Mouse (Mus musculus) right cerebral cortex, adult 2 months (tissue): ENCODE results near the gene Samd4b.
"Not testable (repeated sequence)": the region's sequence is repeated elsewhere in the genome, so short reads cannot be mapped to it uniquely, and the experiment has no call there.

ENCODE experiments used
- DNase-seq, 2 experiments: peaks; one replicate each; pipeline ENCODE4 v3.0.0; 2021 to 2022; ENCODE audit warnings: low spot score in 2 of 2

Gene Samd4b

DNA sequence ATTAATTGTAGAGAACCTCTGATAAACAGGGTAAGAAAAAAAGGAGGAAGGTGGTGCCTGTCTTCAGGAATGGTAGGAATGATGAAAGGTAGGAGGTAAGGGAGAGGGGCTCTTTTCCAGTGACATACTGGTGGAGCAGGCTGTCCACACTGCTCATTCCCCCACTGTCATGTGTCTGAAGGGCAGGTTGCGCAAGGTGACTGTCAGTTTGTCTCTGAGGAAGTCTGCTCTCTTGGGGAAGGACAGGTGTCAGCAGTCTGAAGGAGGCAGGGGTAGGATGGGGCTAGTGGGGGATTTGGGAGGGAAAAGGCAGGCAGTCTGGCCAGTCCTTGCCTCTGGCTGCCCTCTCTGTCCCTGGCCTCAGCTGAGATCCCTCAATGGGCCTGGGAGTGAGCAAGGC lies 196.9 kb downstream of the Samd4b start:
- no peak for DNase-seq

DNA sequence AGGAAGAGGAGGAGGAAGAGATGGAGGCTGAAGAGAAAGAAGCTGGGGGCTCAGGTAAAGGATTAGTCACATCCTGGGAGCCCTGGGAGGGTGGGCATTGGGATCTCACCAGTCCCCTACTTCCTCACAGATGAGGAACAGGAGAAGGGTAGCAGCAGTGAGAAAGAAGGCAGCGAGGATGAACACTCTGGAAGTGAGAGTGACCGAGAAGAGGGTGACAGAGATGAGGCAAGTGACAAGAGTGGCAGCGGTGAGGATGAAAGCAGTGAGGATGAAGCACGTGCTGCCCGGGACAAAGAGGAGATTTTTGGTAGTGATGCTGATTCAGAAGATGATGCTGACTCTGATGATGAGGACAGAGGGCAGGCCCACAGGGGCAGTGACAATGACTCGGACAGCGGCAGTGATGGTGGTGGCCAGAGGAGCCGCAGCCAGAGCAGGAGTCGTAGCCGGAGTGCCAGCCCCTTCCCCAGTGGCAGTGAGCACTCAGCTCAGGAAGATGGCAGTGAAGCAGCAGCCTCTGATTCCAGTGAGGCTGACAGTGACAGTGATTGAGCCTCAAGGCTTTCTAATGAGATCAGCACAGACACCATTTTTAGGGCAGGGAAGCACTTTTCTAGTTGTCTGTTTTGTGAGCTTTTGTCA lies 199.1 kb downstream of the Samd4b start:
- no peak for DNase-seq

DNA sequence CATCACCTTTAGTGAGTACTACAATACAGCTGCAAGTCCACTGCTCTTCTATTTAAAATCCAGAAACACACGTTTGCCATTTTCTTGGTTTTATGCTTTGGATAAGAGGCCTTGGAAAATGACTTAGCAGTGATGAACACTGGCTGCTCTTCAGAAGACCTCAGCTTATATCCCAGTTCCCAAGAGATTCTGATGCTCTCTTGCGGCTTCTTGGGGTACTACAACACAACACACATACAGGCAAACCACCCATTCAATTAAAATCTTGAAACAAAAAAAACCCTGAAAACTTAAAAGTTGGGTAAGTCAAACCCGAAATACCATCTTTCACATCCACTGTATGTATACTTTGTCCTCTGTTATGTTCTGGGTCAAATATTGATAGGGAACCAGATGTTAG lies 199.9 kb downstream of the Samd4b start:
- no peak for DNase-seq

DNA sequence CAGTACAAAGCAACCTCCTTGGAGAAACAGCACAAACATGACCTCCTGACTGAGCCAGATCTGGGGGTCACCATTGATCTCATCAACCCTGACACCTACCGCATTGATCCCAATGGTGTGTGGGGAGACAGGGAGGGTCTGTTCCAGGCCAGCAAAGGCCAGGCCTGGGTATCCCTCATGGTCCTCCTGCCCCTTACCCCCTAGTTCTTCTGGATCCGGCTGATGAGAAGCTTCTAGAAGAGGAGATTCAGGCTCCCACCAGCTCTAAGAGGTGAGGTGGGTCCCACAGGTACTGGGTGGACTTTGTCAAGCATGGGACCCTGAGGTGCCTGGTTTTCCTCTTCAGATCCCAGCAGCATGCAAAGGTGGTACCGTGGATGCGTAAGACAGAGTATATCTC lies 202.5 kb downstream of the Samd4b start:
- DNase-seq, result no peak

DNA sequence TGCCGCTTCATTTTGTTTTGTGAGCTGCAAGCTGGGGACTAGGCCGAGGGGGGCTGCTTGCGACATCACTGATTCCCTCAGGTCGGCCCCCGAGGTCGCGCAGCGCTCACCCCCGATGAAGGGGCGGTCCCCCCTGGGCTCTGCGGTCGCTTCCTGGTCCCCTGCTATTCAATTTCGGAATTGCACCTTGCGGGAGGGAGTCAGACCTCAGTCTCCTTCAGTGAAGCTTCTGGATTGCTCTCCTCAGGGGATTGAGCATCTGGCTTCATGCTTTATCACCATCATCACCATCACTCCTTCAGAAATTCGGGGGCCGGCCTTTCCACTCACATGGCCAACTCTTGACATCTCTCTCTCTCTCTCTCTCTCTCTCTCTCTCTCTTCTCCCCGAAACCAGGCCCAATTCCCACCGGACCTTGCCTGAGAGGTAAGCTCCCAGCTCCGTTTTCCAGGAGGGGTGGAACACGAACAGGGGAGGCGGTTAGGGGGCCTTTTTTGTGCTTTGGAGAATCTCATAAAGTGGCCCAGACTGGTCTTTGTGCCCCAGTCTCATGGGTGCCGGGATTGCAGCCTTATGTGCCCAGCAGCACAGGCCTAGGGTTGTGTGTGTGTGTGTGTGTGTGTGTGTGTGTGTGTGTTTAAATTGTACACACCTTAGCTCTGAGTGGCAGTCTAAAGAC lies 204.5 kb downstream of the Samd4b start:
- DNase-seq, result no peak

DNA sequence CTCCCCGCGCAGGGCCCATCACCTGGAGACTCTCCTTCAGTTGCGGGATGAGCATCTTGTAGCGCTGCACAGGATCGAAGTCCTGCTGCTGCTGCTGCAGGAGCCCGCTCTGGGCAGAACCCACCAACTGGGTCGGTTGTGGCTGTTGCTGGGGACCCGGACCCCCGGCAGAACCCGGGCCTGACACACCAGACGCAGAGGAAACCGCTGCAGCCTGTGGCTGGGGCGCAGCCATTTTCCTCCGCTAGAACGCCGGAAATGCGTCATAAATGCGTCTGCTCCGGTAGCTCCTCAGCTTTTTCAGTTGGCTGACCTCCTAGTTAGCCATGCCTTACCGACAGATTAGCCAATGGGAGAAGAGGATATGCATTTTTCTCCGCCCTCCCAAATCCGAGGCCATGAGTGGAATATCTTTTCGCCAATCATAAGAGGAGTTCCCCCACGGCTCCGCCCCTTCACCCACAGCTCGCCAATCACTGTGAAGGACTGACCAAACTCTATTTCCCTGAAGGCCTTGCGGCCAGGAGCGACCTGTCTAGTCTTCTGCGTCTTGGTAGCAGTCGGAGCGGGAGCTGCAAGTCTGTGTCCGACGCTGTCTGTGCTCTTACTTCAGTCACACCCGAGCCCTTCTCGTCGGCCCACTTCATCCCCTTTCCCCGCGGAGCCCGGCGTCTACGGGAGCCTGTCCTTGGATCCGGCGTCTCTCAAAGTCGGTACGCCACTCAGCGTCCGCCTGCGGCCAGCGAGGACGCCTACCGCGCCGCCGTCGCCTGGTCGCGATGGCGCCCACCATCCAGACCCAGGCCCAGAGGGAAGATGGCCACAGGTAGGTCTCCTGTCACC lies 205.3 kb downstream of the Samd4b start, which contains the start of the genes Med29 and Paf1:
Med29 (minus strand) TSS at position 280 of the 843 bp plus-strand sequence.
Paf1 (plus strand) TSS at position 523 of the 843 bp plus-strand sequence.
- peak; percentile 98 for DNase-seq

DNA sequence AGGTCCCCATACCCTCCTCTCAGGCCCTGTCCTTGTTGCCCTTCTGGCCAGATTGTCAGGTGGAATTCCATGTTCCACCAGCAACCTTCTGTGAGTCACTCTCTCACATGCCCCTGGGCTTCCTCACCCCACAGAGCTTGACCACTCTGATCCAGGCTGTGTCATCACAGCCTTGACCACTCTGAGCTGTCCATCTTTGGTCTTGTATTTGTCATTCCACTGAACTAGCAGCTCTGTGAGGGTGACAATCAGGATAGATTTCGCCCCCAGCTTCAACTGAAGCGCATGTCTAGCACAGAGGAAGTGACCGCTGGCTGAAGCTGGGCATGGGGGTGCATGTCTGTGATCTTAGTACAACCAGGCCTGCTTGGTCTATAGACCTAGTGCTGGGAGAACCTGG lies 207.6 kb downstream of the Samd4b start:
- DNase-seq, result no peak

DNA sequence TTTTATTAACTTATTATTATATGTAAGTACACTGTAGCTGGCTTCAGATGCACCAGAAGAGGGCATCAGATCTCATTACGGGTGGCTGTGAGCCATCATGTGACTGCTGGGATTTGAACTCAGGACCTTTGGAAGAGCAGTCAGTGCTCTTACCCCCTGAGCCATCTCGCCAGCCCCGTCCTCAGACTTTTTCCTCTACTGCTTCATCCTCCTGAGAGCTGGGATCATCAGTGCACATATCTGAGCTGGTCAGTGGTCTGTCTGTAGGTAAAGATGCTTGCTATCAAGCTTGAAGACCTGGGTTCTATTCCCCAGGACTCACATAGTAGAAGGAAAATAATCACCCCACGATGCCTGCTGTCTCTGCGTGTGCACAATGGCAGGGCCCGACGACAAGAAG lies 210.6 kb downstream of the Samd4b start:
- DNase-seq, result not testable (repeated sequence)

DNA sequence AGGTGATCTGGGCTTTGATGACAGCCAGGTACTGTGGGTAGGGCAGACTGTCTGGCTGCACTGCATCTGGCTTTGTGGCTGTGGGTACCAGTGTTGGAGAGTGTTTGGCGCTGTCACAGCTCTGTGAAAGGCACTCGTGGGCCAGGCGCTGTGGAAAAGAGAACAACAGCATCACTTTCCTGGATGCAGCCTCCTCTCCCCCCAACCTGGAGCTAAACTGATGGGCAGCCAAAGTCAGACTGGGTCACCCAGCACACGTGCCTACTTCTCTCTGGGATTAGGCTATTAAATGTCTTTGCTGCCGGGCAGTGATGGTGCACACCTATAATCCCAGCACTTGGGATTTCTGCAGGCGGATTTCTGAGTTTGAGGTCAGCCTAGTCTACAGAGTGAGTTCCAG lies 211.1 kb downstream of the Samd4b start:
- not testable (repeated sequence) for DNase-seq

DNA sequence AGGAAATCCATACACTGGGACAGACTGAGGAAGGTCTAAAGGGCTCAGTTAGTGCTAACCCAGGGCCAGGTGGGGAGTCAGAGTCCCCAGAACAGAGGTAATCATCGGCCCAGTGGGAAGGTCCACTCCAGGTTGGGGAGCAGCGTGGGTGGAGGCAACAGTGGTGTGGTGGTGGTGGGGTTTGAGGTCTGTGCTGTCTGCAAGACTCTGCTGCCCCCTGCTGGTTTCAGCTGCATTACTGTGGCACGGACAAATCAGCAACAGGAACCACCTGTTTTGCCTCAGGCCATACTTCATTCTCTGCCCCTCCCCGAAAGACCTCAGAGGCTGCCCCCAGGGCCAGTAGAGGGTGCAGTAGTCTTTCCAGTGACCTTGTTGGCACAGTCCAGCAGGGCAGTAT lies 211.5 kb downstream of the Samd4b start:
- DNase-seq, result peak; percentile 82

DNA sequence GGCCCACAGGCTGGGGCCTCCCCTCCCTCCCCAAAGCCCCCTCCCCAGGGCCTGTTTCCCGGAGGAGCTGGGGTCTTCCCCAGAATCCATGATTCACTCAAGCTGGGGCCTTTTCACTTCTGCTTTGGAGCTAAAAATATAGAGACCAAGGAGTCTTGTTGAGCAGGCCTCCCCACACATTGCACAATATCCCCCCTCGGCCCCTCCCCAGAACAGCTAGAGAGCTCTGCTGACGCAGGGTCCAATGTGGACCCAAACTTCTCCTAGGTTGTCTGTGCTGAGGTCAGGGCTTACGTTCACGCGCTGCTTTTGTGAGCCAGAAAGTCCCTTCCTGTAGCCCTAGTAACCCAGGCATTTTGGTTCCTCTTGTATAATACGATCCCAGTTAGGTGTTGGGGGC lies 211.9 kb downstream of the Samd4b start:
- no peak for DNase-seq

DNA sequence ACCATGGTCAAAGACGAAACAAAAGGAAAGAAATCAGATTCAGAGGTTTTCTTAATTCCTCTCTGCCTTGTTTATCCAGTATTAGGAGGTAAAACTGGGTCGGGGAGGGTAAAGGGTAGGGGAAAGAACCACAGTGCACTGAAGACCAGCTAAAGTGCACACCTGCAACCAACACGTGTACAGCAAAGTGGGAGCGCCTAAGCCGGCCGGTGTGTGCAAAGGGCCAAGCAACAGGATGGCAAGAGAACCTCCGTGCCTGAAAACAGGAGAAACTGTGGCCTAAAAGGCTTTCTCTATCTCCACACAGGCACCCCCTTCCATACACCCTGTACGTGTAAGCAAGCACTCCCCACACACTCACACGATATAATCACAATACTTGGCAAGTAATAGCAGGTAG lies 212.7 kb downstream of the Samd4b start:
- DNase-seq, result no peak

DNA sequence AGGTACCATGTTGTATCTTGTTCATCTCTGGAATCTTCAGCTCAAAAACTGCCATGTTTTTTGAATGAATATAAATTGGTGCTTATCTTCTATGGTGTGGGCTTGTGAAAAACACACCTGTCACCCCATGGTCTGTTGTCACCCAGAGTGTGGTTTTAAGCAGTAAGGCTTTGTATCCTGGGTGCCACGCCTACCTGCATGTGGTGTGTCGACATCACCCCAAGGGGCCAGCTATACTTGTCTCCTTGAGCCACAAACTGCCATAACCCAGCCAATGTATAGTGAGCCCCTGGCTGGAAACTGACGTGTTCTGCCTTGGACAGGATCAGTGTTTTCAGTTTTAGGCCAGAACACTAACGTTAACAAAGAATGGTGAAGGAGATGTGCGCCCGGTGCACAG lies 213.8 kb downstream of the Samd4b start:
- DNase-seq, result no peak

DNA sequence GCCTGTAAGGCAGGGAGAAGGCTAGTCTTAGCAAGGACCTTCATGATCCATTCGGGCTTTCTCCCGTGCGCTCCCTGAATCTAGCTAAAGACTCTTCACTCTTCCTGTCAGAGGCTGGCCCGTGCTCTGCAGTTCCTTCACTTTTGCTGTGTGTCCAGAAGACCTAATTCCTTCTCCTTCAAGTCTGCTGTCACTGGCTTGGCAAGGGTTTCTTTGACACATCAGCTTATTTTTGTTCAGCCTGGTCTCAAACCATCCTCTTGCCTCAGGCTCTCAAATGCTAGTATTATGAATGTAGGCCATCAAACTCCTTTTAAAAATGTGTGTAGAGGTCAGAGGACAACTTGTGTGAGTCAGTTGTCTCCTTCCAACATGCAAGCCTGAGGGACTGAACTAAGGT lies 214.3 kb downstream of the Samd4b start:
- DNase-seq, result no peak

DNA sequence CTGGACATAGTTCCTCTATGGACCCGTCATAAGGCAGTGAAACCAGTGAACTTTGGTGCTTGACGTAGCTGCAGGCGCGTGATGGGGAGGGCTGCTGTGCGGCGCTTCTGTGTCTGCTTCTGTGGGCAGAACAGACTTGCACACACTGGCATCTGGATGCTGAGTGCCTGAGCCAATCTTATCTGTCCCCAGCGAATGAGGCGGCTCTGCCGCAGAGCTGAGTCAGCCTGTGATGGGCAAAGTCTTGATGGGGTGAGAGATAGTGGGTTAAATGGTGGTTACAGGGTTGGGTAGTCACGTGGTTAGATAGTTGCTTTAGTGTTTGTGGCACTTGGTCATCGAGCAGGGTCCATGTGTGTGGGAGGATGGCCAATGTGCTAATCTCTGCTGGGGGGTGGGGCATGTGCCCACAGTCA lies 215.0 kb downstream of the Samd4b start:
- peak; percentile 59 to 79 for DNase-seq

DNA sequence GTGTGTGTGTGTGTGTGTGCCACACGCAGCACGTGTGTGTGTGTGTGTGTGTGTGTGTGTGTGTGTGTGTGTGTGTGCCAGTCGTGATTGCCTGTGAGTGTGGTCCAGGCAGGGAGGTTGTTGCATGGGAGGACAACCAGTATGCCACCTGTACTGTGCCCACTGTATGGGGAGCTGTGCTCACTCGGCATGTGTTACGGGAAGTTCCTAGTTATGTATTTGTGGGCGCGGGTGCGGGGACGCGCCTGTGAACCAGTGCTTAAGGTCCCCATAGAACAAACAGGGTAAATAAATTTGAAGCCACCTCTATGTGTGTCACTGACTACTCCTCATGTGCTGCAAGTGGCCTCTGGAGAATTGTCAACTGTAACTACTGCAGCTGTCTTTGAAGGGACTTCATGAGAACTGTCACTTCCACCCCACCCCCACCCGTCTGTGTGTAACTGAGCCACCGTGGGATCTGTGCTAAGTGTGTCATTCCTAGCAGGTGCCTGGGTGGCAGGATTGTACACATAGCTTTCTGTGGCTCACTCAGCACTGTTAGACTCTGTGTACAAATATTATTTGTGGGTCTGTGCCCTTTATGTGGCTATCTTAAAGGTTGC lies 215.5 kb downstream of the Samd4b start:
- peak in 1 of 2 experiments; percentile 55 for DNase-seq

DNA sequence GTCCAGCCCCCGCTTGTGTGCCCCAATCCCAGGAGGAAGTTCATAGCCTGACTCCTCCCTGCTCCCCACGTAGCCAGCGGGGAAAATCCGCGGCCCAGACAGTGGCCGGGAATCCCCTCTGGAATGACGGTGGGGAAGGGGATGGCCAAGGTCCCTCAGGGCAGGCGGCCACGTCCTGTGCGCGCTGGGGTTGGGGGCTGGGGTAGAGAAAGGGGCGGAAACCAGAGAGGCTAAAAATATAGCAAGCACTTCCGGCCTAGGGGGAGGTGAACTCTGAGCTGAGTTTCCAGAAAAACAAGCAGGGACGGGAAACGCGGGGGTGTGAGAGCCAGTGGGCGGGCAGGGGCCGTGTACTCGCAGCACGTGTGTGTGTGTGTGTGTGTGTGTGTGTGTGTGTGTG lies 216.0 kb downstream of the Samd4b start:
- peak in 1 of 2 experiments; percentile 53 for DNase-seq

DNA sequence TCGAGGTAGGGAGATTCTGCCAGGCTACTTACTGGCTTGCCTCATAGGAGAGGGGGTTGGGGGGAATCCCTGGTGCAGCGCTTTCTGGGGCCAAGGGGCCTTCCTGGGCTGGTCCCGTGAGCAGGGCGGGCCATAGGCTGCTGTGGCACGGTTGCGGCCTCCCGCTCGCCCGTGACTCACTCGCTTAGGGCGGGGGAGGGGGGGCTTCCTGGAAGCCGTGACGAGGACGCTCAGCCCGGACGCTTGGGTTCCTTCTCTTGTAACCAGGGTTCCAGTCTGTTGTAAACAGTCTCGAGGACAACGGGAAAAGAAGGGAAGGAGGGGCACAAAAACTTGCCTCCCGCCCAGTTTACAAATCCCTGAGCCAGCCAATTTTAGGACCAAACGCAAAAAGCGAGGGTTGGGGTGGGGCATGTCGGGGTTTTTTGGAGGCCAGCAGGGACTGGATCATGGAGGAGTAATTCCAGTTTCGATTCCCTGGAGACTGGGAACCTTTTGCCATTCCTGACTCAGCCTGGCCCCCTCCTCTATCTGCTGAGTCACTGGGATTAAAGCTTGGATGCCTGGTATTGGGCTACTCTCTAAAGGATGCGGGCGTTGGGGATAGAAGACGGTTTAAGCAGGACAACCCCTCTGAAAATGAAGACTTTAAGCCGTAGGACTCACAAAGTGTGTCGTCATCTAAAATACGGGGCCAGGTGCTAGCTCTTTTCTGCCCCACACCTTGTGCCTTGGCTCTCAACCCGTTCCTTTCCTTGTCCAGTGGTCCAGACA lies 216.7 kb downstream of the Samd4b start:
- DNase-seq, result no peak

DNA sequence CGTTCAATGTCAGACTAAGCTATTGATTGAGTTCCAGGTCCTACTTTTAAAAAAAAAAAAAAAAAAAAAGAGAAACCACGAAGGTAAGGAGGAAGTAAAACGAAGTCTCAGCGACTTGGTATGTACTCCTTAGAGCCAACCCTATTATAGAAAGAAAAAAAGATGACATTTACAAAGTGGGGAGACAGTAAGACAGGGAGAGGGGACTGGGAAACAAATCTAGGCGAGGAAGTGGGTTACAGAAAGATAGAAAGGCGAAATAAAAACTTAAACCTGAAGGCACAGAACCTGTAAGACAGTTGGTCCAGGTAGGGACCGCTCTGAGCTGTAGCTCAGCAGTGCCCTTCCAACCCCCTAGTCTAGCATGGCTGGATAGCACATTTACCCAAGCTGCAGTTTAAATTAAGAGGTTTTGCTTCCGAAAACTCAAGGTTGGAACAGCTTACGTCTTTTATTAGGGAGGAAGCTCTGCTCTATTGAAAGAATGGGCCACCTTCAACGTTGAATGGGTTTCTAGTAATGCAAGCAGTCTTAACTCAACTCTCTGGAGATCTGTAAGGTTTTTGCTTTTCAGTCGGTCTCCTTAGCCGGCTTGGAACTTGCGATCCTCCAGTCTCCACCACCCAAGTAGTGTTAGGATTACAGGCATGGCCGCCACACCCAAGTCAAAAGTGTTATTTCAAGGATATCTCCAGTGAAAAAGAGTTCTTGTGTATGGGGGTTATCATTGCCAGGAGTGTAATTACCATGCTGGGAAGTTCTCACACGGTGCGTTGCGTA lies 217.5 kb downstream of the Samd4b start, which contains the start of gene Zfp36:
Zfp36 (minus strand) TSS at position 17 of the 780 bp plus-strand sequence.
- no peak for DNase-seq
